Mouse (Mus musculus) stomach, embryonic 16.5 days (tissue): ENCODE data around the gene Chn2. TPM values are rescaled to one million over a fixed set of nuclear protein-coding genes. Genes with fewer than 3 reads are reported as not detected.

ENCODE experiments used
- ATAC-seq: fragments of 200-750 bp; cut with Nextera tagmentation; 2 replicates; pipeline ENCODE4 v1.8.0; 2017; ENCODE audit warnings: moderate number of reproducible peaks, moderate TSS enrichment; ENCODE audit not compliant: insufficient read depth, low FRiP score
- H3K27ac ChIP-seq: fragments of 300-500 bp; sonication (generic); 2 replicates; pipeline ENCODE4 v1.5.1; 2014; ENCODE audit warnings: low read length
- H3K27me3 ChIP-seq: fragments of 300-500 bp; sonication (generic); 2 replicates; pipeline ENCODE4 v1.6.1; 2014; ENCODE audit warnings: low read length, control low read depth, mixed read lengths; ENCODE audit not compliant: control insufficient read depth, insufficient read depth
- H3K36me3 ChIP-seq: fragments of 300-500 bp; sonication (generic); 2 replicates; pipeline ENCODE4 v1.6.1; 2014; ENCODE audit warnings: low read length; ENCODE audit not compliant: control insufficient read depth, insufficient read depth
- H3K4me1 ChIP-seq: fragments of 300-500 bp; sonication (generic); 2 replicates; pipeline ENCODE4 v1.6.1; 2014; ENCODE audit warnings: low read length, control low read depth, mixed read lengths; ENCODE audit not compliant: control insufficient read depth, insufficient read depth
- H3K4me2 ChIP-seq: fragments of 300-500 bp; sonication (generic); 2 replicates; pipeline ENCODE4 v1.6.1; 2014; ENCODE audit warnings: low read depth, low read length, mixed read lengths
- H3K4me3 ChIP-seq: fragments of 300-500 bp; sonication (generic); replicated peaks from 2 replicates; pipeline ENCODE4 v1.5.1; 2014; ENCODE audit warnings: mild to moderate bottlenecking, low read length
- H3K9ac ChIP-seq: fragments of 300-500 bp; sonication (generic); 2 replicates; pipeline ENCODE4 v1.6.1; 2014; ENCODE audit warnings: low read length
- H3K9me3 ChIP-seq: fragments of 300-500 bp; sonication (generic); replicated peaks from 2 replicates; pipeline ENCODE4 v1.6.1; 2016; ENCODE audit warnings: low read length, control low read depth; ENCODE audit not compliant: control insufficient read depth
- WGBS: fragments of 180-500 bp; shearing (Covaris S2); extraction: QIAGEN DNeasy Blood & Tissue Kit; methylation state at CpG from one replicate; pipeline ENCODE4 v1.1.7; 2014; 5-methylcytosine and 5-hydroxymethylcytosine counted together
- polyA plus RNA-seq: library from polyadenylated mRNA; unstranded; fragments of >200 nt; fragmentation: Nextera tagmentation; extraction: Ambion mirVana; gene quantifications from 2 replicates; pipeline ENCODE4 v1.2.1, GENCODE M21; 2015

The Chn2 gene
- polyA plus RNA-seq, 1 experiment from 2014 or later: 16.2 TPM

DNA sequence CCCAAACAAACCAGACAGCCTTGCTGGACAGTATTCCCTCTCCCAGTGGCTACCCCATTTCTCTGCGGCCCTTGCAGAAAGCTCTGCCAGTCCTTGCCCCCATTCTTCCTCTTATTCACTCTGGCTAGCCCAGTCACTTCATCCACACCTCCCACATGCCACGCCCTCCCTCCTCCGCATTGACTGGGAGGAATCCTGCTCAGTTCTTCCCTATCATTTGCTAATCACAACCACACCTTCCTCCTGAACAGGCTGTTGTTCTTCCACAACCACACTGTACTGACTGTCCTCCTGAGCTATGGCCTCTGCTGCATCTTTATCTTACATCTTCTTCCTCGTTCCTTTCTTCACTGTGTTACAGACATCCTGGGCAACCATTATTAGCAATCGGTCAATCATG lies 86.2 kb downstream of the Chn2 start:
- Histone ChIP-seq H3K27me3 (no peaks in the 10 kb centered on the region), H3K4me2 (no peak overlapping the region), H3K27ac (no peak overlapping the region), H3K4me3 (no peak overlapping the region), H3K4me1 (peaks cover 15% of the 10 kb centered on the region), H3K36me3 (no peaks in the 10 kb centered on the region), H3K9ac (no peak overlapping the region), H3K9me3 (no peaks in the 10 kb centered on the region)
- ATAC-seq: no peak
- 71% methylated on average over 5 of the region's 5 CpGs for WGBS

DNA sequence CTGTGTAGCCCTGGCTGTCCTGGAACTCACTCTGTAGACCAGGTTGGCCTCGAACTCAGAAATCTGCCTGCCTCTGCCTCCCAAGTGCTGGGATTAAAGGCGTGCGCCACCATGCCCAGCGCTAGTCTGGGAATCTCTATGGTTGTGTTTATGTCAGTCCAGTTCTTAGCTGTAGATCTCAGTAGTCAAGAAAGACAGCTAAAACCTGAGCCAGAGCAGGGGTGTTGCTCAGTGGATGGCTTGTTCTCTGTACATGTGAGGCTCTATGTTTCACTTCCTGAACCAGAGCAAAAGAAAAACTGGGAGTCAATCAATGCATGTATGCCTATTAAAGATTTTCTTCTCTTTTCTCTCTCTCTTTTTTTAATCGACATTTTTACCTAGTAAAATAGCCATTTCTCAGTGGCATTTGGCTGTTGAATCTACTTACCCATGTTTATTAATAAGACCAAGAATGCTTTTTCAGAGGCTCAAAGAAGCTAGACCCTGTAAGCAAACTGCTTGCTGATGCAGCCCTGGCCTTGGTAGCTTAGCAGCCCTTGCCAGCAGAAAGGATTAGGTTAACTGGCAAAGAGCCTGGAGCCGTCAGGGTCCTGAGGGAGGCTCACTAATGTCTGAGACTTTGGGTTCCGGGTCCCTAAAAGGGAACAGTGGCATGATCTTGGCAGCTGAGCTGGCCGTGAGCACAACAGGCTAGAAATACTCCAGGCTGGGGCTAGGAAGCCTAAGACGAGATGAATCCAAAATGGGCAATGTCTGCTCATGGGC lies 87.1 kb downstream of the Chn2 start:
- Histone ChIP-seq H3K4me3 (no peak overlapping the region), H3K4me2 (no peak overlapping the region), H3K9ac (no peak overlapping the region), H3K4me1 (peaks cover 17% of the 10 kb centered on the region), H3K36me3 (no peaks in the 10 kb centered on the region), H3K27ac (no peak overlapping the region), H3K9me3 (no peaks in the 10 kb centered on the region), H3K27me3 (no peaks in the 10 kb centered on the region)
- no peak for ATAC-seq
- 75% methylated on average over 9 of the region's 9 CpGs for WGBS

DNA sequence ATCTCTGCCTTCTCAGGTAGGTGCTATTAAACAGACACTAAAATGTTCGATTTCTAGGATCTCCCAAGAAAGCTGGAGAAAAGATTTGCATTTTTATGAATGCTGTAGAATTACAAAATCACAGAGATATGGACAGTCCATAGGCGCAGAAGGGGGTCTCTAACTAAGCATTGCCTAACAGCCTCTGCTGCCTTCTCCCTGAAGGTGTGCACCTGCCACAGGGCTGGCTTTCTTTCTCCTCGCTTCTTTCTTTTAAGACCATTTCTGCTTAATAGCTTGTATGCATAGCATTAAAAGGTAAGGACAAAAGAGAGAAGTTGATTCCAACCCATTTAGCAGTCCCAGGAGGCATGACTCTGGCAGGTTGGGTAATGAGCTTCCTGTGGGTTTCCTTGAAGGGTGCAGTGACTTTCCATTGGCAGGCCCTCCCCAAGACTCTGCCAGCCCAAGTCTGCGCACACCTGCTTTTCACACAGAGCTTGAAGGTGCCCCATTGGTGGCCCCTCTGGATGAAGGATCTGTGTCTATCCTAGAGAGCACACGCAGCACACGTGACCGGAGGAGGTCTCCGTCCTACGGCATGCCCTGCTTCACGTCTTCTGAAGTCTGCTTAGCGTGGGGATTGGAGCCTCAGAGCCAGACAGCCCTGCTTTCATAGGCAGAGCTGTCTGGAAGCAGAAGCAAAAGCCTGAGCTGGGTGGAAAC lies 87.8 kb downstream of the Chn2 start:
- Histone ChIP-seq H3K27ac (no peak overlapping the region), H3K4me1 (peaks cover 17% of the 10 kb centered on the region), H3K9ac (no peak overlapping the region), H3K4me2 (no peak overlapping the region), H3K4me3 (no peak overlapping the region), H3K36me3 (no peaks in the 10 kb centered on the region), H3K9me3 (no peaks in the 10 kb centered on the region), H3K27me3 (no peaks in the 10 kb centered on the region)
- 77% methylated on average over 11 of the region's 11 CpGs for WGBS
- ATAC-seq: no peak

DNA sequence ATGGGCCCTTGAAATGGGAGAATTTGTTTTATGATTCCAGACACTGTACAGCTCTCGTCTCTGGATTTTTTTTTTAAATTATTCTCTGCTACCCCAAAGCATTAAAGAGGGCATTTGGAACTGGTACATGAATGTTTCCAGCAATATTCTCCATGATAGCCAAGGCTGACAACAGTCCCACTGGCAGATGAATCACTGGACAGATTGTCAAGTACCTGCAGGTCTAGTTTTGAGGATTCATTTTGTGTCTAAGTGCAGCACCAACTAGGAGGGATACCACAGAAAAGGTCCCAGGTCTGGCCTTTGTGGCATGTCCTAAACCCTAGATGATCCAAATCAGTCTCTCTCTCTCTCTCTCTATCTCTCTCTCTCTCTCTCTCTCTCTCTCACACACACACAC lies 89.3 kb downstream of the Chn2 start:
- no peak for ATAC-seq
- WGBS: 67% methylated on average over 1 of the region's 1 CpGs

DNA sequence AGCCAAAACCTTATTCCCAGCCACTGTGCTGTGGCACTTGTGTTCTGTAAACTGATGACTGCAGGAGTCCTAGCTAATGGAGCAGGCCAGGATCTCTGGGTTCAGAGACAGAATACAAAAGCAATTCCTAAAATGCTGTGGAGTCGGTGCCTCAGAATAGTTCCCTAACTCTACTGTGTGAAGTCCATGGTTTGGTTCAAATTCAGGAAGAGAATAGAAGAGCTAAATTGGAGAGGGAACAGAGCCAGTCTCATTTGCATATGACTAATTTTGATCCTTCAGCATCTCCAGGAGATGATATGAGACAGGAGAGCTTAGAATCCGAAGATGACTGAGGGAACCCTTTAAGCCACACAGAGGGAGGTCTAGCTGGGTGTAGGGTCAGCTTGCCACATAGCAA lies 90.2 kb downstream of the Chn2 start:
- Histone ChIP-seq H3K4me3 (no peak overlapping the region), H3K9me3 (no peaks in the 10 kb centered on the region), H3K36me3 (no peaks in the 10 kb centered on the region), H3K4me2 (no peak overlapping the region), H3K4me1 (peaks cover 17% of the 10 kb centered on the region), H3K9ac (no peak overlapping the region), H3K27ac (no peak overlapping the region), H3K27me3 (no peaks in the 10 kb centered on the region)
- ATAC-seq: no peak
- 84% methylated on average over 2 of the region's 2 CpGs for WGBS

More for the DNA sequence above, 89.3 kb downstream of the Chn2 start:
- Histone ChIP-seq H3K27me3 (no peaks in the 10 kb centered on the region), H3K9me3 (no peaks in the 10 kb centered on the region), H3K4me3 (no peak overlapping the region), H3K4me1 (peaks cover 17% of the 10 kb centered on the region), H3K4me2 (no peak overlapping the region), H3K27ac (no peak overlapping the region), H3K36me3 (no peaks in the 10 kb centered on the region), H3K9ac (no peak overlapping the region)

DNA sequence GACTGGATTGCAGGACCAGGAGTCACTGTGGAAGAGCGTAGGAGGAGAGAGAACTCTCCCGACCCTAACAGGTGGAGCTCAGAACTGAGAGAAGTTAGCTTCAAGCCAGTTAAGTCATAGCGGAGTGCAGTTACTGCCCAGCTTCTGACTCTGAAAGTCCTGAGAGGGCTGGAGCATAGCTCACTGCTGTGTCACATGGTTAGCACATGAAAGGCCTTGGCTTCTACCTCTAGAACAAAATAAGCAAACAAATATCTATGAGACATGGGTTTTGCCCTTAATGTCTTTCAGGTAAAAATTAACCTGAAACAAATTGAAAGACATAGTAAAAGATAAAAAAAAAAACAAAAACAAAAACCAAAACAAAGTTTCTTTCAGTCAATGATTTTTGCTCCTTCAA lies 91.5 kb downstream of the Chn2 start:
- no peak for ATAC-seq
- no peak overlapping the region for H3K9ac ChIP-seq
- 73% methylated on average over 3 of the region's 3 CpGs for WGBS

DNA sequence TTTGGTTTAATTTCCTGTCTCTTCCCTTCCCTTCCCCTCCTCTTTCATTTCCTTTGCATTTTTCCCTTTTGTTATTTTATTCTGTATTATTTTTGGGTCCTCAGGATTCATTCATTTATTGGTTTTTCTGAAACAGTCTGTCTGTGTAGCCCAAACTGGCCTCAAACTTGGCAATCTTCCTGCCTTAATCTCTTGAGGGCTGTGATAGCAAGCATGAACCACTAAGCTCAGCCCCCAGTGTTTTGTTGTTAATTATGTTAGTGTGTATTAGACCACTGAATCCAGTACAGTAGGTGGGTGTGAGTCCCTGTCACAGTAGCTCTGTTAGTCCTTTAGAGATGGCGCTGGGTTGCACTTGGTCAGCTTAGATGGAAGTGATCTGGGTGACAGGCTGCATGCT lies 93.2 kb downstream of the Chn2 start:
- Histone ChIP-seq H3K27me3 (no peaks in the 10 kb centered on the region), H3K4me3 (no peak overlapping the region), H3K27ac (no peak overlapping the region), H3K4me2 (no peak overlapping the region), H3K4me1 (peaks cover 2% of the 10 kb centered on the region; the same call in 1 of the 2 replicates), H3K9me3 (no peaks in the 10 kb centered on the region), H3K9ac (no peak overlapping the region), H3K36me3 (no peaks in the 10 kb centered on the region)
- ATAC-seq: no peak
- 85% methylated on average over 1 of the region's 1 CpGs for WGBS

More for the DNA sequence above, 91.5 kb downstream of the Chn2 start:
- Histone ChIP-seq H3K27me3 (no peaks in the 10 kb centered on the region), H3K27ac (no peak overlapping the region), H3K36me3 (no peaks in the 10 kb centered on the region), H3K9me3 (no peaks in the 10 kb centered on the region), H3K4me3 (no peak overlapping the region), H3K4me1 (peaks cover 7% of the 10 kb centered on the region), H3K4me2 (no peak overlapping the region)

DNA sequence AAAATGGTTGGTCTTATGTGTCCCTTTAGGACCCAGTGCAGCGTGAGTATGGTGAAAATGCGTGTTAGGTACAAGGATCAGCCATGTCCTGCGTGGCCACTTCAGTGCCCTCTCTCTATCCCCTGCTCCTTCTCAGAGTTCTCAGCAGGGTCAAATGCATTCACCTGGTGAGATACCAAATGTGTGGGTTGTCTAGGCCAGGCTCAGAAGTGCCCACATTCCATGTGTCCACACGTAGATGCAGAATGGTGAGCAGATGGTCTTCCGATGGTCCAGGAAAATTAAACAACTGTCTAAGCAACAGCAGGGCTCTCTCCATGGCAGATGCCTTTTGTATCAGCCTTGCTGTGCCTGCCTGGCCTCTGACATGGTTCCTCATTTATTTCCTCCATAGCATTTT lies 93.9 kb downstream of the Chn2 start:
- H3K9ac ChIP-seq: no peak overlapping the region
- H3K36me3 ChIP-seq: no peaks in the 10 kb centered on the region
- H3K4me2 ChIP-seq: no peak overlapping the region
- no peak for ATAC-seq
- 74% methylated on average over 5 of the region's 5 CpGs for WGBS
- no peaks in the 10 kb centered on the region for H3K27me3 ChIP-seq
- peaks cover 2% of the 10 kb centered on the region; the same call in 1 of the 2 replicates for H3K4me1 ChIP-seq
- no peak overlapping the region for H3K27ac ChIP-seq
- no peak overlapping the region for H3K4me3 ChIP-seq
- no peaks in the 10 kb centered on the region for H3K9me3 ChIP-seq

DNA sequence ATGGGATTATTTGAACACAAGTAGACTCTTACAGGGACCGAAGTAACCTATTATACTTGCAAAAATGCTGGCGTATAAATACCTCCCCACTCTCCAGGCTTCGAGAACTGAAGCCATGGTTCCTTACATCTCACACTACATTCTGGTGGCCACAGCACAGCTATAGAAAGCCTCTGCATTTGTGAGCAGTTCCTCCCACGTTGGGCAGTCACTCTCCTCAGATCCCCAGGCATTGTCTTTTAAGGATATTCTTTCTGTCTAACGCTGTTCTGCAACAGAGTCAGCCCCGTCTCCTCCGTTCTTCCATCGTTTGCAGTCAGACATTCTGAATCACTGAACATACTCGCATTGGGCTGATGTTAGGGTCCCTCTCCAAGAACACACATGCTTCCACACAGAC lies 98.8 kb downstream of the Chn2 start:
- no peak overlapping the region for H3K4me2 ChIP-seq
- no peak for ATAC-seq
- no peak overlapping the region for H3K9ac ChIP-seq
- H3K4me3 ChIP-seq: no peak overlapping the region
- H3K27me3 ChIP-seq: no peaks in the 10 kb centered on the region
- WGBS: 88% methylated on average over 9 of the region's 9 CpGs
- peaks cover 6% of the 10 kb centered on the region; the same call in 1 of the 2 replicates for H3K4me1 ChIP-seq
- H3K9me3 ChIP-seq: no peaks in the 10 kb centered on the region
- H3K36me3 ChIP-seq: no peaks in the 10 kb centered on the region
- no peak overlapping the region for H3K27ac ChIP-seq
